Mouse (Mus musculus) midbrain, embryonic 15.5 days (tissue): ENCODE measurements around the gene Nat8f6. TPM values are rescaled to one million over a fixed set of nuclear protein-coding genes. Genes with fewer than 3 reads are reported as not detected.
"Not testable (repeated sequence)": the region's sequence is repeated elsewhere in the genome, so short reads cannot be mapped to it uniquely, and the experiment has no call there.

ENCODE experiments used
- ATAC-seq: fragments of 200-750 bp; cut with Nextera tagmentation; replicated peaks from 2 replicates; pipeline ENCODE4 v1.8.0; 2017; ENCODE audit warnings: moderate TSS enrichment
- H3K27ac ChIP-seq: fragments of 300-500 bp; sonication (generic); 2 replicates; pipeline ENCODE4 v1.5.1; 2015; ENCODE audit warnings: mild to moderate bottlenecking, inconsistent platforms
- H3K27me3 ChIP-seq: fragments of 300-500 bp; sonication (generic); replicated peaks from 2 replicates; pipeline ENCODE4 v1.6.1; 2015; ENCODE audit warnings: inconsistent platforms
- H3K36me3 ChIP-seq: fragments of 300-500 bp; sonication (generic); replicated peaks from 2 replicates; pipeline ENCODE4 v1.6.1; 2015; ENCODE audit warnings: inconsistent platforms
- H3K4me1 ChIP-seq: fragments of 300-500 bp; sonication (generic); 2 replicates; pipeline ENCODE4 v1.6.1; 2015; ENCODE audit warnings: inconsistent platforms
- H3K4me2 ChIP-seq: fragments of 300-500 bp; sonication (generic); 2 replicates; pipeline ENCODE4 v1.6.1; 2015; ENCODE audit warnings: inconsistent platforms, mild to moderate bottlenecking, moderate library complexity
- H3K4me3 ChIP-seq: fragments of 300-500 bp; sonication (generic); 2 replicates; pipeline ENCODE4 v1.5.1; 2015; ENCODE audit warnings: mild to moderate bottlenecking, inconsistent platforms
- H3K9ac ChIP-seq: fragments of 300-500 bp; sonication (generic); 2 replicates; pipeline ENCODE4 v1.6.1; 2015; ENCODE audit warnings: mild to moderate bottlenecking, inconsistent platforms
- H3K9me3 ChIP-seq: fragments of 300-500 bp; sonication (generic); 2 replicates; pipeline ENCODE4 v1.6.1; 2016; ENCODE audit warnings: inconsistent platforms
- WGBS: fragments of 180-500 bp; shearing (Covaris S2); methylation state at CpG from one replicate; pipeline ENCODE4 v1.1.7; 2015; ENCODE audit warnings: mixed read lengths; 5-methylcytosine and 5-hydroxymethylcytosine counted together
- microRNA-seq: library from miRNA; unstranded; fragments of <30 nt; microRNA quantifications from one replicate; pipeline ENCODE4, GENCODE M21; 2016
- polyA plus RNA-seq: library from polyadenylated mRNA; unstranded; fragments of >200 nt; fragmentation: Nextera tagmentation; extraction: Ambion mirVana; gene quantifications from 2 replicates; pipeline ENCODE4 v1.2.1, GENCODE M21; 2015

The Nat8f6 gene
- polyA plus RNA-seq, 1 experiment from 2014 or later = not detected

DNA sequence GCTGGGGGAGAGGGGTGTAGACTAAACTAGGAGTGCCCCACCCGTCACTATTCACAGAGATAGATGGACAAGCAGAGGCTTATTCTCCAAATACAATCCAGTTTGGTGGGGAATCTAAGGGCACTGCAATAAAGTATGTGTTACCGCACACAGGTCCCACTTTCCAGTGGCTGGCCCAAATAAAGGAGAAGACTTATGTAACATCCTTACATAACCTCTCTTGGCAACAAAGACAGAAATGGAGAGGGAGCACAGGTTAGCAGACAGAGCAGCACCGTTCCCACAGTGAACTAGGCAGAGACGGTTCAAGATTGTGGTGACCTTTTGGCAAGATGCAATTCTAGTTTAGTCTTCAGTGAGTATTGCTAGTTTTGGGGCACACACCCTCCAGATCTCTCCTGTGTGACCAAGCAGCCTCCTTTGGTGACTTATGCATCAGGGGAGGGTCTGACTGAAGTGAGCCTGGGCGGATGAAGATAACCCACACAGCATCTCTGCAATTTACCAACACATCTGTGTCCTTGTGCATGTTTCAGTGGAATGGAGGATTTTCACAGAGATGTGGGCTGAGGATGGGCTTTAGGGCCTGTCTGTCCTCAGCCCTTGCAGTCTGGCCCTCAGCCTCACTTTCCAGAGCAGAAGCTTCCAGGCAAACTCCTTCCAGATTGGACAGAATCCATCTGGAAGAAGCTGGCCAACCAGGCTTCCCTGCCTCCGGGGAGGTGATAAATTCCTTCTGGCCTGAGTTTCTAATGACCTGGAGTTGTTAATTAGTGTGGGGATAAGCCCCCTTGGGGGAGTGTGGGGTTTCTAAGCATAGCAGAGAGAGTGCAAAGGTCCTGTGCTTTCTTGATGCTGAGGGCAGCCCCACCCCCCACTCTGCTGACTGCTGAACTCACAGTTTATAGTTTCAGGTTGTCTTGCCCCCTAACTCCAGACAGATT lies 57.4 kb downstream of the Nat8f6 start:
- not testable (repeated sequence) for ATAC-seq, H3K9me3 ChIP-seq, H3K27me3 ChIP-seq, H3K4me3 ChIP-seq, H3K27ac ChIP-seq, H3K4me2 ChIP-seq, H3K9ac ChIP-seq, H3K4me1 ChIP-seq, H3K36me3 ChIP-seq
- WGBS = 79% methylated on average over 6 of the region's 6 CpGs

DNA sequence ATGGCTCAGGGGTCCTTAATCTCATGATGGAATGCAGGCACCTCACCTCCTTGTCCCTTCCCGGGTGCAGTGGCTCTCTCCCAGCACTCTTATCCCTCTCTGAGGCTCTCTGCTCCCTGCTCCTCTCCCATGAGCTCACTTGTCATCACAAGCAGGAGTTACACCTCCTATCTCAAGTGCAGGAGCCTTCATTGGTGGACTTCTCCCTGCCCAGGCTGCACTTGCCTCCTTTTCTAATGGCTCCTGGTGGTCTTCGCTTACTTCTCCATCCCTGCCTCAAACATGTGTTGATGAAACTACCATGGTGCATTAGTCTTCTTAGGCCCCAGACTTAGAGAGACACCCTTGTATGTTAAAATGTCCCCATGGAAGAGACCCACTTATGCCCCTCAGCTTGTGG lies 58.1 kb downstream of the Nat8f6 start:
- not testable (repeated sequence) for H3K9me3 ChIP-seq, H3K4me3 ChIP-seq, H3K27ac ChIP-seq, ATAC-seq, H3K9ac ChIP-seq, H3K27me3 ChIP-seq, H3K36me3 ChIP-seq, H3K4me1 ChIP-seq, H3K4me2 ChIP-seq
- WGBS = 56% methylated on average over 2 of the region's 2 CpGs

Small RNA genes lying within 50 kb of the gene (microRNA-seq; reads per million reads assigned to microRNA genes)
- not detected for gene Mir6375

Other genes starting within 250 kb of the Nat8f6 start
- gene Alms1, start 233.4 kb downstream of the Nat8f6 start, polyA plus RNA-seq = 5.2 and 5.9 TPM in 2 replicates
- gene Nat8f7, start 107.7 kb downstream of the Nat8f6 start, polyA plus RNA-seq = not detected in 2 replicates
- 0.28 and 0.36 TPM in 2 replicates for gene Nat8f3, start 55.2 kb downstream of the Nat8f6 start, polyA plus RNA-seq
- gene Nat8f5, start within 50 bp of the Nat8f6 start, polyA plus RNA-seq = 0.18 and 0.35 TPM in 2 replicates
- gene Nat8, start 11.1 kb upstream of the Nat8f6 start, polyA plus RNA-seq = 0.26 TPM in 1 of 2 replicates, not detected in the other
- 0.05 TPM in 1 of 2 replicates, not detected in the other for gene Nat8f2, start 48.2 kb upstream of the Nat8f6 start, polyA plus RNA-seq
- gene Nat8f4, start 83.9 kb upstream of the Nat8f6 start, polyA plus RNA-seq = 6.1 and 7.1 TPM in 2 replicates
- 39.8 and 49.5 TPM in 2 replicates for gene Tprkb, start 90.9 kb upstream of the Nat8f6 start, polyA plus RNA-seq
- gene Nat8f1, start 94.7 kb upstream of the Nat8f6 start, polyA plus RNA-seq = 19.0 and 22.5 TPM in 2 replicates
- gene Dusp11, start 140.7 kb upstream of the Nat8f6 start, polyA plus RNA-seq = 53.9 and 60.8 TPM in 2 replicates
- gene Figla, start 195.2 kb upstream of the Nat8f6 start, polyA plus RNA-seq = not detected in 2 replicates
- gene Add2, start 207.7 kb upstream of the Nat8f6 start, polyA plus RNA-seq = 206 and 209 TPM in 2 replicates